Mouse (Mus musculus) hindbrain, embryonic 16.5 days (tissue): ENCODE measurements around the gene Muc2. TPM values are rescaled to one million over a fixed set of nuclear protein-coding genes. Genes with fewer than 3 reads are reported as not detected.
A peak's percentile ranks its signal among the peaks of the same experiment; 100 is the strongest.

ENCODE experiments used
- ATAC-seq: fragments of 200-750 bp; cut with Nextera tagmentation; 2 replicates; pipeline ENCODE4 v1.8.0; 2017; ENCODE audit warnings: moderate TSS enrichment, moderate library complexity
- H3K27ac ChIP-seq: fragments of 300-500 bp; sonication (generic); 2 replicates; pipeline ENCODE4 v1.5.1; 2014; ENCODE audit warnings: low read depth, mild to moderate bottlenecking, control low read depth, low read length, moderate library complexity
- H3K27me3 ChIP-seq: fragments of 300-500 bp; sonication (generic); replicated peaks from 2 replicates; pipeline ENCODE4 v1.6.1; 2014; ENCODE audit warnings: low read length; ENCODE audit not compliant: control insufficient read depth, insufficient read depth
- H3K36me3 ChIP-seq: fragments of 300-500 bp; sonication (generic); 2 replicates; pipeline ENCODE4 v1.6.1; 2014; ENCODE audit warnings: mild to moderate bottlenecking, low read length, moderate library complexity, mixed read lengths; ENCODE audit not compliant: control insufficient read depth, insufficient read depth
- H3K4me1 ChIP-seq: fragments of 300-500 bp; sonication (generic); 2 replicates; pipeline ENCODE4 v1.6.1; 2014; ENCODE audit warnings: low read depth, low read length; ENCODE audit not compliant: control insufficient read depth, insufficient read depth
- H3K4me2 ChIP-seq: fragments of 300-500 bp; sonication (generic); 2 replicates; pipeline ENCODE4 v1.6.1; 2014; ENCODE audit warnings: mild to moderate bottlenecking, low read length, control low read depth, moderate library complexity
- H3K4me3 ChIP-seq: fragments of 300-500 bp; sonication (generic); 2 replicates; pipeline ENCODE4 v1.5.1; 2014; ENCODE audit warnings: mild to moderate bottlenecking, low read length, control low read depth, moderate library complexity
- H3K9ac ChIP-seq: fragments of 300-500 bp; sonication (generic); 2 replicates; pipeline ENCODE4 v1.6.1; 2014; ENCODE audit warnings: low read depth, mild to moderate bottlenecking, control low read depth, low read length, moderate library complexity
- H3K9me3 ChIP-seq: fragments of 300-500 bp; sonication (generic); 2 replicates; pipeline ENCODE4 v1.6.1; 2014; ENCODE audit warnings: mild to moderate bottlenecking, low read length, moderate library complexity; ENCODE audit not compliant: control insufficient read depth
- WGBS: fragments of 180-500 bp; shearing (Covaris S2); extraction: QIAGEN DNeasy Blood & Tissue Kit; methylation state at CpG from one replicate; pipeline ENCODE4 v1.1.7; 2014; 5-methylcytosine and 5-hydroxymethylcytosine counted together
- polyA plus RNA-seq: library from polyadenylated mRNA; unstranded; fragments of >200 nt; fragmentation: Nextera tagmentation; extraction: Ambion mirVana; gene quantifications from 2 replicates; pipeline ENCODE4 v1.2.1, GENCODE M21; 2015

The Muc2 gene
- polyA plus RNA-seq, 1 experiment from 2014 or later, result 0.58 TPM

DNA sequence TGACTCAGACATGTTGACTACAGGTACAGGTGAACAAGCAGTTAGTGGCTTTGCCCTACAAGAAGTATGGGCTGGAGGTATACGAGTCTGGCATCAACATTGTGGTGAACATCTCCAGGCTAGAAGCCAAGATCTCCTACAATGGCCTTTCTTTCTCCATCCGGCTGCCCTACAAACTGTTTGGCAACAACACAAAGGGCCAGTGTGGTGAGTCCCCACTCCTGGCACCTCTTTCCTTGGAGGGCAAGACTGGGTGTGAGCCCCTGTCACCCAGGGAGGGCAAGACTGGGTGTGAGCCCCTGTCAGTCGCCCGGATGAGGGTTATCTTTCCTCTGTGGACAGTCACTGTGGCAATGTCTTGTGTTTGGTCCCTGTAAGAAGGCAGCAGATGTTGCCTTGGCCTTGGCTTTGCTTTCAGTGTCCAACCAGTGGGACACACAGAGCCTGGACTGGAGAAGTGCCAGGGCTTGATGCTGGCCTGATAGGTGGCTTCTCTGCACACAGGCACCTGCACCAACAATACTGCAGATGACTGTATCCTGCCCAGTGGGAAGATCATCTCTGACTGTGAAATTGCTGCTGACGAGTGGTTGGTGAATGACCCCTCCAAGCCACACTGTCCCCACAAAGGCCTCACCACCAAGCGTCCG lies 57.4 kb downstream of the Muc2 start:
- H3K4me1 ChIP-seq, result no peaks in the 10 kb centered on the region
- no peak overlapping the region for H3K4me3 ChIP-seq
- H3K36me3 ChIP-seq, result no peaks in the 10 kb centered on the region
- no peak for ATAC-seq
- H3K27me3 ChIP-seq, result no peaks in the 10 kb centered on the region
- H3K27ac ChIP-seq, result no peak overlapping the region
- H3K4me2 ChIP-seq, result no peak overlapping the region
- WGBS, result 76% methylated on average over 7 of the region's 7 CpGs
- H3K9ac ChIP-seq, result no peak overlapping the region
- no peaks in the 10 kb centered on the region for H3K9me3 ChIP-seq

DNA sequence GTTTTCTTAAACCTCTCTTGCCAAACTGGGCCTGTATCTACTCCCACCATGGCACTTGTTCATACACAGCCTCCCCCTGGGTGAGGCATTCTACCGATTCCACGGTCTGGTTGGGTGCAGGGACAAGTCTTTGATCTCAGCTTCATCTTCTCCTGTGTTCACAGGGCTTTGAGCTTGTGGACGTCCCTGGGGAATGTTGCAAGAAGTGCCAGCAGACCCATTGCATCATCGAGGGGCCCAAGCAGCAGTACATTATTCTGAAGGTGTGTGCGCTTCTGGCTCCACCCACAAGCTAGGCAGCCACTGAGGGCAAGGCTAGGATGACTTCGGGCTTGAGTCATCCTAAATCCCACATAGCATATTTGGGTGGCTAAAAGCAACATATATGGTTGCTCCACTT lies 62.4 kb downstream of the Muc2 start:
- 84% methylated on average over 6 of the region's 6 CpGs for WGBS
- no peak overlapping the region for H3K4me2 ChIP-seq
- H3K27me3 ChIP-seq, result no peaks in the 10 kb centered on the region
- no peak overlapping the region for H3K27ac ChIP-seq
- H3K9me3 ChIP-seq, result no peaks in the 10 kb centered on the region
- no peak overlapping the region for H3K9ac ChIP-seq
- no peak for ATAC-seq
- H3K4me1 ChIP-seq, result no peaks in the 10 kb centered on the region
- H3K36me3 ChIP-seq, result no peaks in the 10 kb centered on the region
- no peak overlapping the region for H3K4me3 ChIP-seq

- Histone ChIP-seq H3K4me2 (no peak overlapping the region), H3K36me3 (no peaks in the 10 kb centered on the region), H3K27me3 (no peaks in the 10 kb centered on the region), H3K27ac (no peak overlapping the region), H3K9me3 (no peaks in the 10 kb centered on the region), H3K4me3 (no peak overlapping the region), H3K4me1 (no peaks in the 10 kb centered on the region), H3K9ac (no peak overlapping the region)
- 48% methylated on average over 4 of the region's 4 CpGs for WGBS
- ATAC-seq, result 0 out of 2 replicates have a peak, but pooled peaks have one; percentile 48
These were observed 65.7 kb downstream of the Muc2 start for GRCm38 (mm10) chr7:141755831-141756230.

GRCm38 (mm10) chr7:141758291-141758690 lies 68.2 kb downstream of the Muc2 start:
- no peak overlapping the region for H3K4me3 ChIP-seq
- no peaks in the 10 kb centered on the region for H3K4me1 ChIP-seq
- no peaks in the 10 kb centered on the region for H3K9me3 ChIP-seq
- H3K27me3 ChIP-seq, result no peaks in the 10 kb centered on the region
- H3K36me3 ChIP-seq, result no peaks in the 10 kb centered on the region
- no peak for ATAC-seq
- no peak overlapping the region for H3K9ac ChIP-seq
- H3K4me2 ChIP-seq, result no peak overlapping the region
- no peak overlapping the region for H3K27ac ChIP-seq
- 79% methylated on average over 4 of the region's 4 CpGs for WGBS

- no peaks in the 10 kb centered on the region for H3K4me1 ChIP-seq
- H3K4me2 ChIP-seq, result no peak overlapping the region
- H3K9me3 ChIP-seq, result no peaks in the 10 kb centered on the region
- no peak overlapping the region for H3K27ac ChIP-seq
- 83% methylated on average over 3 of the region's 3 CpGs for WGBS
- no peaks in the 10 kb centered on the region for H3K36me3 ChIP-seq
- no peak overlapping the region for H3K4me3 ChIP-seq
- ATAC-seq, result no peak
- H3K27me3 ChIP-seq, result no peaks in the 10 kb centered on the region
- H3K9ac ChIP-seq, result no peak overlapping the region
These were observed 80.4 kb downstream of the Muc2 start for GRCm38 (mm10) chr7:141770521-141770920.

DNA sequence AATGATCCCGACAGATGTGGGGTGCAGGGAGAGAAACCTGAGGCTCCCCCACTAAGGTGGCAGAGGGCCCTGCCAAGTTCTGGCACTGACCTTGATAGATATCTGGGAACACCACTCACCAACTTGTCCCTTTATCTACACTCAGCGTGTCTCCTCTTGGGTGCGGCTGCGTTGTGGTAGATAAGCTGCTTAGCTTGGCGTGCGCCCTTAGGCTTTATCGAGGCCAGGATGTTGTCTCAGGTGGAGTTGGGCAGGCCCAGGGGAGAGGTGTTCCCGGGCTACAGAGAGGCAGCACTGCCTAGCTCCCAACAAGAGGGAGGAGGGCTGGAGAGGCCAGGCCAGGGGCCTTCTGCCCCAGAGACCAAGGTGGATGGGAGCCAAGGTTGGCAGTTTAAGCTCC lies 80.8 kb downstream of the Muc2 start:
- Histone ChIP-seq H3K9me3 (no peaks in the 10 kb centered on the region), H3K4me3 (no peak overlapping the region), H3K27ac (no peak overlapping the region), H3K27me3 (no peaks in the 10 kb centered on the region), H3K4me2 (no peak overlapping the region), H3K4me1 (no peaks in the 10 kb centered on the region), H3K9ac (no peak overlapping the region), H3K36me3 (no peaks in the 10 kb centered on the region)
- ATAC-seq, result no peak
- WGBS, result 89% methylated on average over 8 of the region's 8 CpGs

DNA sequence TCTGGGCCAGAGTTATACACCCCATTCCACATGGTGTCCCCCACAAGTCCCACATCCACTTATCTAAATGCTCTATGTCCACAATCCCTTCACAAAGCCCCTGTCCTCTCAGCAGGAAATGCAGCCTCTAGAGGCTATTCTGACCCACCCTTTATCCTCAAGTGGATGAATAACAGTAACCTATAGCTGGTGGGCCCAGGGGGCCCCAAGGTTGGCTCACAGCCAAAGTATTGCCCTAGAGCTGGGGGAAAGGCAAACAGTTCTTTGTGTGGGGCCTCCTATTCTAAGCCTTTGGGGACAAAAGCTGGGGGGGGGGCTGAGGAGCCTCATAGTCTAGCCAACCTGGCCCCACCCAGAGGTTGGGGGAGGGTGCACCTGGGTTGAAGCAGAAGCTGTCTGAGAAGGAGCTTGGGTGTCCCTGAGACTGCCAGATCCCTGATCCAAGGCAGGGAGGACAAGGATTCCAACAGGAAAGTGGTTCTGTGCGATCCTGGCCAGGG lies 82.0 kb downstream of the Muc2 start:
- Histone ChIP-seq H3K27ac (no peak overlapping the region), H3K4me3 (no peak overlapping the region), H3K4me1 (no peaks in the 10 kb centered on the region), H3K27me3 (no peaks in the 10 kb centered on the region), H3K4me2 (no peak overlapping the region), H3K36me3 (no peaks in the 10 kb centered on the region), H3K9me3 (no peaks in the 10 kb centered on the region), H3K9ac (no peak overlapping the region)
- ATAC-seq, result no peak
- 67% methylated on average over 1 of the region's 1 CpGs for WGBS

GRCm38 (mm10) chr7:141774855-141775254 lies 84.7 kb downstream of the Muc2 start:
- Histone ChIP-seq H3K4me2 (no peak overlapping the region), H3K27me3 (no peaks in the 10 kb centered on the region), H3K27ac (no peak overlapping the region), H3K4me1 (no peaks in the 10 kb centered on the region), H3K36me3 (no peaks in the 10 kb centered on the region), H3K9me3 (no peaks in the 10 kb centered on the region), H3K9ac (no peak overlapping the region), H3K4me3 (no peak overlapping the region)
- 90% methylated on average over 2 of the region's 2 CpGs for WGBS
- no peak for ATAC-seq

DNA sequence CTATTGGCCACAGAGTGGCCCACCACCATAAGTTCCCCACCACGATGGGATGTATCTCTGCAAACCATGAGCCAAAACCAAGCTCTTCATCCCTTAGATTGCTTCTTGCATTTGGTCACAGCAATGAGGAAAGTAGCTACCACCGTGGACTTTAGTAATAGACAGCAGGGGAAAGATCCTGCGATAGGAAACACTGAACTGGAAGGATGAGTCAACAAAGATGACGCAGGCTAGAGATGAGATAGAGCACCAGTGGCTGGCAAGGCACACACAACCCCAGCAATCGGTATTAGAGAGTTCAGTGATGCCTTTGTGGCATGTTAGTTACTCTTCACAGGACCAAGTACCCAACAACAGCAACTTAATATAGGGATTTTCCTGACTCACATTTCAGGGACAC lies 86.1 kb downstream of the Muc2 start:
- H3K4me2 ChIP-seq, result no peak overlapping the region
- H3K4me1 ChIP-seq, result no peaks in the 10 kb centered on the region
- no peaks in the 10 kb centered on the region for H3K9me3 ChIP-seq
- no peak for ATAC-seq
- H3K27me3 ChIP-seq, result no peaks in the 10 kb centered on the region
- no peak overlapping the region for H3K9ac ChIP-seq
- H3K27ac ChIP-seq, result no peak overlapping the region
- H3K4me3 ChIP-seq, result no peak overlapping the region
- H3K36me3 ChIP-seq, result no peaks in the 10 kb centered on the region
- WGBS, result 95% methylated on average over 5 of the region's 5 CpGs
